Mouse (Mus musculus) CH12.LX (cell line): Measurements from ENCODE around the gene Scn8a. TPM values are rescaled to one million over a fixed set of nuclear protein-coding genes. Genes with fewer than 3 reads are reported as not detected.
"Not testable (repeated sequence)": the region's sequence is repeated elsewhere in the genome, so short reads cannot be mapped to it uniquely, and the experiment has no call there.

ENCODE experiments used
- DNase-seq: peaks from one replicate; pipeline ENCODE4 v3.0.0-alpha.2; 2013; ENCODE audit errors: extremely low read depth
- H3K27ac ChIP-seq: 2 replicates; pipeline ENCODE4 v1.5.1; 2012; ENCODE audit warnings: low read depth, mild to moderate bottlenecking, control low read depth, moderate library complexity; ENCODE audit not compliant: insufficient read depth
- H3K27me3 ChIP-seq: replicated peaks from 2 replicates; pipeline ENCODE3; 2012; ENCODE audit warnings: inconsistent platforms
- H3K36me3 ChIP-seq, 2 experiments: replicated peaks in 1 of 2; 2 replicates each; pipeline versions ENCODE3 to v1.6.1; 2012; ENCODE audit warnings: inconsistent platforms in 1 of 2, low read length in 1 of 2, mild to moderate bottlenecking in 1 of 2, mixed read lengths in 1 of 2, moderate library complexity in 1 of 2; ENCODE audit not compliant: control insufficient read depth in 1 of 2, insufficient read depth in 1 of 2
- H3K4me1 ChIP-seq, 2 experiments: 2 replicates each; pipeline ENCODE4 v1.6.1; 2012; ENCODE audit warnings: inconsistent platforms in 1 of 2, moderate library complexity in 1 of 2; ENCODE audit not compliant: insufficient read depth in 2 of 2, control insufficient read depth in 1 of 2
- H3K4me2 ChIP-seq: 2 replicates; pipeline ENCODE4 v1.6.1; 2012; ENCODE audit warnings: low read depth, mild to moderate bottlenecking, control low read depth; ENCODE audit not compliant: poor library complexity, insufficient read depth, severe bottlenecking
- H3K4me3 ChIP-seq, 3 experiments: fragments of 150-350 bp in 1 of 3; sonication (generic) in 1 of 3; replicated peaks in 1 of 3; 2 replicates each; pipeline versions ENCODE3 to v1.5.1; 2011 to 2012; ENCODE audit warnings: low read depth in 2 of 3, low read length in 2 of 3, mild to moderate bottlenecking in 2 of 3, moderate library complexity in 2 of 3, control low read depth in 1 of 3, improper control_type of control experiment in 1 of 3, inconsistent platforms in 1 of 3, mixed read lengths in 1 of 3; ENCODE audit not compliant: poor library complexity in 1 of 3
- H3K79me2 ChIP-seq: replicated peaks from 2 replicates; pipeline ENCODE4 v1.6.1; 2012; ENCODE audit warnings: mild to moderate bottlenecking, moderate library complexity; ENCODE audit not compliant: control insufficient read depth, poor library complexity, insufficient read depth, severe bottlenecking; ENCODE audit errors: extremely low read depth
- H3K9ac ChIP-seq: 2 replicates; pipeline ENCODE4 v1.6.1; 2012; ENCODE audit warnings: low read depth, mild to moderate bottlenecking, control low read depth, moderate library complexity; ENCODE audit not compliant: insufficient read depth
- H3K9me3 ChIP-seq: replicated peaks from 2 replicates; pipeline ENCODE3; 2012; ENCODE audit warnings: low read length, inconsistent platforms, mixed read lengths
- BHLHE40 ChIP-seq: IDR thresholded peaks from 2 replicates; pipeline ENCODE4 v1.6.1; 2011; ENCODE audit warnings: mild to moderate bottlenecking, low read depth, low read length, improper control_type of control experiment
- CHD1 ChIP-seq: IDR thresholded peaks from 2 replicates; pipeline ENCODE4 v1.6.1; 2012; ENCODE audit warnings: low read depth, low read length, improper control_type of control experiment, inconsistent platforms
- CTCF ChIP-seq, 2 experiments: IDR thresholded peaks in 1 of 2; conservative IDR thresholded peaks in 1 of 2; 2 replicates each; pipeline ENCODE4 v1.5.1; 2011 to 2012; ENCODE audit warnings: low read depth in 2 of 2, low read length in 2 of 2, improper control_type of control experiment in 1 of 2, inconsistent platforms in 1 of 2, mild to moderate bottlenecking in 1 of 2, moderate library complexity in 1 of 2
- MAFK ChIP-seq: IDR thresholded peaks from 2 replicates; pipeline ENCODE4 v1.6.1; 2011; ENCODE audit warnings: low read length, improper control_type of control experiment; ENCODE audit not compliant: insufficient replicate concordance
- NELFE ChIP-seq: IDR thresholded peaks from 2 replicates; pipeline ENCODE4 v1.6.1; 2011; ENCODE audit warnings: low read depth, low read length, improper control_type of control experiment
- NRF1 ChIP-seq: IDR thresholded peaks from 2 replicates; pipeline ENCODE4 v1.6.1; 2014; ENCODE audit warnings: low read depth, mild to moderate bottlenecking, inconsistent platforms, low read length, improper control_type of control experiment, moderate library complexity
- RAD21 ChIP-seq: IDR thresholded peaks from 2 replicates; pipeline ENCODE4 v1.6.1; 2011; ENCODE audit warnings: low read depth, mild to moderate bottlenecking, low read length, improper control_type of control experiment, moderate library complexity
- SIN3A ChIP-seq: IDR thresholded peaks from 2 replicates; pipeline ENCODE4 v1.6.1; 2012; ENCODE audit warnings: low read length, improper control_type of control experiment, inconsistent platforms
- SMC3 ChIP-seq: IDR thresholded peaks from 2 replicates; pipeline ENCODE4 v1.6.1; 2011; ENCODE audit warnings: low read depth, low read length, improper control_type of control experiment
- TCF12 ChIP-seq: IDR thresholded peaks from 2 replicates; pipeline ENCODE4 v1.6.1; 2014; ENCODE audit warnings: low read depth, mild to moderate bottlenecking, inconsistent platforms, low read length, improper control_type of control experiment
- USF2 ChIP-seq: conservative IDR thresholded peaks from 2 replicates; pipeline ENCODE4 v1.6.1; 2011; ENCODE audit warnings: low read depth, low read length, improper control_type of control experiment
- ZKSCAN1 ChIP-seq: IDR thresholded peaks from 2 replicates; pipeline ENCODE4 v1.6.1; 2012; ENCODE audit warnings: low read depth, inconsistent platforms, low read length, improper control_type of control experiment, borderline replicate concordance
- dilution Hi-C: fragments of 300-500 bp; cut with MboI; formaldehyde crosslinking; loops from 2 replicates; pipeline ENCODE4 v1.14.3; 2020; ENCODE audit warnings: low sequenced_read_pairs; ENCODE audit not compliant: extremely low pct_unique_long_range_greater_than_20kb, extremely low pct_ligation_motif_present
- in situ Hi-C: fragments of 300-500 bp; cut with MboI; formaldehyde crosslinking; loops from 3 replicates; pipeline ENCODE4 v1.14.3; 2019; ENCODE audit warnings: low sequenced_read_pairs, low pct_ligation_motif_present, low pct_unique_long_range_greater_than_20kb, mixed read lengths
- polyA plus RNA-seq: library from polyadenylated mRNA; unstranded; fragments of >175 nt; gene quantifications from 2 replicates; pipeline ENCODE4 v1.2.1, GENCODE M21; 2012; ENCODE audit warnings: low read depth; ENCODE audit not compliant: insufficient read length
- total RNA-seq, 2 experiments: library from RNA; depleted of rRNA; stranded (reverse); fragments of 300-350 nt in 1 of 2; fragments of >200 nt in 1 of 2; gene quantifications; 2 replicates each; pipeline ENCODE4 v1.2.3; 2012 to 2014

The Scn8a gene
- total RNA-seq (2012; rRNA removed) (0.04 and 0.13 TPM in 2 replicates), total RNA-seq (2014; rRNA removed) (0.09 and 0.15 TPM in 2 replicates), polyA plus RNA-seq (0.39 and 0.44 TPM in 2 replicates)

DNA sequence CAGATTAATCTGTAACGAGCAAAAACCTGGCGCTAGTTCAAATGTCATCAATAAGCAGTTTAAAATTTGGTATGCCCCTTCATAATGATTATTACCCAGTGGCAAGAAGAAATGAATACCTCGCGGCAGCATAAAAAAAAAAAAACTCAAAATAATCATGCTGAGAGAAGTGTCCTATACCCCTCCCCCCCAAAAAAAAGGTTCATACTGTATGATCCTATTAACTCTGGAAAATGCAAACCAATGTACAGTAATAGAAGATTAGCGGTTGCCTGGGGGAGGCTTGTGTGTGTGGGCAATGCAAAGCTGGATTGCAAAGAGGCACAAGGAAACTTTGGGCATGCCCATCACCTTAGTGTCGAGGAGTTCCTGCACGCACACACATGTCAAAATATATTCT lies at the start of gene Scn8a:
TSS of gene Scn8a (plus strand) at position 301 of the 400 bp plus-strand sequence.
- Histone ChIP-seq H3K9me3 (peaks cover 29% of the 10 kb centered on the region), H3K36me3 (no peaks in the 10 kb centered on the region), H3K27me3 (peaks cover 31% of the 10 kb centered on the region), H3K9ac (no peak within 1 kb of the TSS), H3K4me2 (no peak within 1 kb of the TSS), H3K79me2 (no peaks in the 10 kb centered on the region), H3K4me1 (peaks cover 2 to 3% of the 10 kb centered on the region in 2 experiments; a peak in 1 of 4 replicates), H3K27ac (no peak within 1 kb of the TSS), H3K4me3 (no peak within 1 kb of the TSS)
- TF ChIP-seq NELFE (no peak), BHLHE40 (no peak), NRF1 (no peak), ZKSCAN1 (no peak), USF2 (no peak), MAFK (no peak), SIN3A (no peak), CHD1 (no peak)
- no peak for DNase-seq
- in situ Hi-C loops = no loop called here
- dilution Hi-C loops = no loop called here

- peak; percentile 8 for DNase-seq
- TF ChIP-seq RAD21 (peak; percentile 45), TCF12 (no peak), CTCF (conservative IDR thresholded peaks at IDR 0.05 in 1 of 2, IDR thresholded peaks at IDR 0.05 in 1 of 2; ENCODE audit: low read depth in 2 of 2, low read length in 2 of 2) (peak in 1 of 2 experiments; percentile 71; a peak in 2 of 4 replicates), SMC3 (peak; percentile 74)
- peaks cover 45% of the 10 kb centered on the region for H3K27me3 ChIP-seq
- H3K79me2 ChIP-seq = no peaks in the 10 kb centered on the region
- 0 out of 2 replicates have a peak overlapping the region, but pooled peaks have one; percentile 22 for H3K4me2 ChIP-seq
- in situ Hi-C loops = no loop called here
- no peak overlapping the region for H3K4me3 ChIP-seq
- H3K9ac ChIP-seq = no peak overlapping the region
- no peak overlapping the region for H3K27ac ChIP-seq
- dilution Hi-C loops = no loop called here
- no peaks in the 10 kb centered on the region for H3K4me1 ChIP-seq
- H3K9me3 ChIP-seq = no peaks in the 10 kb centered on the region
- H3K36me3 ChIP-seq = no peaks in the 10 kb centered on the region
Observed at GRCm38 (mm10) chr15:100821824-100822223, 47.8 kb upstream of the Scn8a start.

GRCm38 (mm10) chr15:100822370-100822769 lies 47.3 kb upstream of the Scn8a start:
- dilution Hi-C loops, H3K9ac ChIP-seq: not testable (repeated sequence)

More at GRCm38 (mm10) chr15:100822370-100822769, 47.3 kb upstream of the Scn8a start:
- DNase-seq, H3K27ac ChIP-seq, H3K79me2 ChIP-seq, H3K36me3 ChIP-seq, H3K9me3 ChIP-seq, H3K4me2 ChIP-seq, in situ Hi-C loops, H3K4me1 ChIP-seq, H3K4me3 ChIP-seq: not testable (repeated sequence)
- peaks cover 46% of the 10 kb centered on the region for H3K27me3 ChIP-seq
